Mouse (Mus musculus) neural tube, embryonic 15.5 days (tissue): ENCODE measurements at regions not wholly inside any gene's neighbourhood (a gene's known extent, or its start where the extent isn't known, plus 50 kb on each side); places are given as distances from the start of the nearest gene placed in this dataset.

Experiments used
- ATAC-seq: fragments of 200-750 bp; cut with Nextera tagmentation; 2 replicates; pipeline ENCODE4 v1.8.0; 2017; ENCODE audit warnings: mild to moderate bottlenecking, moderate TSS enrichment, moderate library complexity; ENCODE audit not compliant: low FRiP score
- H3K27ac ChIP-seq: fragments of 300-500 bp; sonication (generic); replicated peaks from 2 replicates; pipeline ENCODE4 v1.5.1; 2015; ENCODE audit warnings: mild to moderate bottlenecking, inconsistent platforms
- H3K27me3 ChIP-seq: fragments of 300-500 bp; sonication (generic); replicated peaks from 2 replicates; pipeline ENCODE4 v1.6.1; 2015; ENCODE audit warnings: inconsistent platforms
- H3K36me3 ChIP-seq: fragments of 300-500 bp; sonication (generic); 2 replicates; pipeline ENCODE4 v1.6.1; 2015; ENCODE audit warnings: inconsistent platforms
- H3K4me1 ChIP-seq: fragments of 300-500 bp; sonication (generic); 2 replicates; pipeline ENCODE4 v1.6.1; 2015; ENCODE audit warnings: inconsistent platforms
- H3K4me2 ChIP-seq: fragments of 300-500 bp; sonication (generic); 2 replicates; pipeline ENCODE4 v1.6.1; 2015; ENCODE audit warnings: inconsistent platforms, mild to moderate bottlenecking, moderate library complexity
- H3K4me3 ChIP-seq: fragments of 300-500 bp; sonication (generic); replicated peaks from 2 replicates; pipeline ENCODE4 v1.5.1; 2015; ENCODE audit warnings: mild to moderate bottlenecking, inconsistent platforms
- H3K9ac ChIP-seq: fragments of 300-500 bp; sonication (generic); replicated peaks from 2 replicates; pipeline ENCODE4 v1.6.1; 2015; ENCODE audit warnings: mild to moderate bottlenecking, inconsistent platforms
- H3K9me3 ChIP-seq: fragments of 300-500 bp; sonication (generic); replicated peaks from 2 replicates; pipeline ENCODE4 v1.6.1; 2016; ENCODE audit warnings: inconsistent platforms
- WGBS: fragments of 180-500 bp; shearing (Covaris S2); methylation state at CpG from one replicate; pipeline ENCODE4 v1.1.7; 2015; ENCODE audit warnings: mixed read lengths; 5-methylcytosine and 5-hydroxymethylcytosine counted together

- H3K27ac ChIP-seq = no peak overlapping the region
- H3K9ac ChIP-seq = no peak overlapping the region
- 0 out of 2 replicates have a peak, but pooled peaks cover 3% of the 10 kb centered on the region for H3K4me1 ChIP-seq
- H3K27me3 ChIP-seq = no peaks in the 10 kb centered on the region
- no peaks in the 10 kb centered on the region for H3K9me3 ChIP-seq
- no peak overlapping the region for H3K4me3 ChIP-seq
- no peaks in the 10 kb centered on the region for H3K36me3 ChIP-seq
- no peak for ATAC-seq
- no peak overlapping the region for H3K4me2 ChIP-seq
Observed at GRCm38 (mm10) chr6:18680712-18681111, 166.1 kb upstream of the Cttnbp2 start.

- 0 out of 2 replicates have a peak, but pooled peaks cover 3% of the 10 kb centered on the region for H3K4me1 ChIP-seq
- no peak for ATAC-seq
- no peak overlapping the region for H3K4me2 ChIP-seq
- H3K27ac ChIP-seq = no peak overlapping the region
- no peaks in the 10 kb centered on the region for H3K9me3 ChIP-seq
- H3K4me3 ChIP-seq = no peak overlapping the region
- no peaks in the 10 kb centered on the region for H3K27me3 ChIP-seq
- no peaks in the 10 kb centered on the region for H3K36me3 ChIP-seq
- no peak overlapping the region for H3K9ac ChIP-seq
- 46% methylated on average over 6 of the region's 6 CpGs for WGBS
Observed at GRCm38 (mm10) chr6:18682043-18682442, 166.3 kb upstream of the Lsm8 start.

GRCm38 (mm10) chr6:18688652-18689348 lies 159.6 kb upstream of the Lsm8 start:
- no peaks in the 10 kb centered on the region for H3K9me3 ChIP-seq
- no peak overlapping the region for H3K9ac ChIP-seq
- ATAC-seq = no peak
- no peaks in the 10 kb centered on the region for H3K4me1 ChIP-seq
- H3K27me3 ChIP-seq = no peaks in the 10 kb centered on the region
- H3K4me2 ChIP-seq = no peak overlapping the region
- 56% methylated on average over 11 of the region's 11 CpGs for WGBS
- no peaks in the 10 kb centered on the region for H3K36me3 ChIP-seq
- no peak overlapping the region for H3K27ac ChIP-seq
- H3K4me3 ChIP-seq = no peak overlapping the region

- Histone ChIP-seq H3K27ac (no peak overlapping the region), H3K36me3 (no peaks in the 10 kb centered on the region), H3K4me1 (peaks cover 4% of the 10 kb centered on the region; the same call in 1 of the 2 replicates), H3K27me3 (no peaks in the 10 kb centered on the region), H3K4me3 (no peak overlapping the region), H3K9ac (no peak overlapping the region), H3K4me2 (no peak overlapping the region), H3K9me3 (no peaks in the 10 kb centered on the region)
- no peak for ATAC-seq
- 79% methylated on average over 5 of the region's 5 CpGs for WGBS
Observed at GRCm38 (mm10) chr6:18697536-18697935, 150.8 kb upstream of the Lsm8 start.

GRCm38 (mm10) chr6:18698989-18699728 lies 149.2 kb upstream of the Lsm8 start:
- peaks cover 4% of the 10 kb centered on the region; the same call in 1 of the 2 replicates for H3K4me1 ChIP-seq
- no peak for ATAC-seq
- WGBS = 54% methylated on average over 4 of the region's 4 CpGs
- no peak overlapping the region for H3K4me2 ChIP-seq
- no peaks in the 10 kb centered on the region for H3K36me3 ChIP-seq
- H3K27me3 ChIP-seq = no peaks in the 10 kb centered on the region
- H3K9ac ChIP-seq = no peak overlapping the region
- no peaks in the 10 kb centered on the region for H3K9me3 ChIP-seq
- H3K27ac ChIP-seq = no peak overlapping the region
- H3K4me3 ChIP-seq = no peak overlapping the region

GRCm38 (mm10) chr6:18699729-18700386 lies 148.5 kb upstream of the Lsm8 start:
- WGBS = 14% methylated on average over 12 of the region's 12 CpGs
- peak overlapping the region; percentile 23; the same call in 1 of the 2 replicates for H3K4me2 ChIP-seq

GRCm38 (mm10) chr6:18710763-18711162 lies 137.6 kb upstream of the Lsm8 start:
- no peak overlapping the region for H3K4me3 ChIP-seq
- H3K4me1 ChIP-seq = no peaks in the 10 kb centered on the region
- H3K4me2 ChIP-seq = no peak overlapping the region
- no peaks in the 10 kb centered on the region for H3K27me3 ChIP-seq
- H3K9me3 ChIP-seq = no peaks in the 10 kb centered on the region
- no peaks in the 10 kb centered on the region for H3K36me3 ChIP-seq
- H3K9ac ChIP-seq = no peak overlapping the region
- no peak overlapping the region for H3K27ac ChIP-seq
- no peak for ATAC-seq
- 98% methylated on average over 1 of the region's 1 CpGs for WGBS

More at GRCm38 (mm10) chr6:18699729-18700386, 148.5 kb upstream of the Lsm8 start:
- no peaks in the 10 kb centered on the region for H3K27me3 ChIP-seq
- H3K4me3 ChIP-seq = no peak overlapping the region
- no peaks in the 10 kb centered on the region for H3K36me3 ChIP-seq
- H3K9me3 ChIP-seq = no peaks in the 10 kb centered on the region
- ATAC-seq = no peak
- no peak overlapping the region for H3K9ac ChIP-seq
- peaks cover 4% of the 10 kb centered on the region; the same call in 1 of the 2 replicates for H3K4me1 ChIP-seq
- no peak overlapping the region for H3K27ac ChIP-seq

- H3K4me2 ChIP-seq = no peak overlapping the region
- no peak overlapping the region for H3K9ac ChIP-seq
- H3K27ac ChIP-seq = no peak overlapping the region
- no peaks in the 10 kb centered on the region for H3K4me1 ChIP-seq
- no peaks in the 10 kb centered on the region for H3K27me3 ChIP-seq
- WGBS = 76% methylated on average over 2 of the region's 2 CpGs
- no peaks in the 10 kb centered on the region for H3K36me3 ChIP-seq
- H3K9me3 ChIP-seq = no peaks in the 10 kb centered on the region
- ATAC-seq = no peak
- no peak overlapping the region for H3K4me3 ChIP-seq
Observed at GRCm38 (mm10) chr6:18748859-18749258, 99.5 kb upstream of the Lsm8 start.

- ATAC-seq = no peak
- no peaks in the 10 kb centered on the region for H3K36me3 ChIP-seq
- no peaks in the 10 kb centered on the region for H3K4me1 ChIP-seq
- H3K9ac ChIP-seq = no peak overlapping the region
- H3K9me3 ChIP-seq = no peaks in the 10 kb centered on the region
- no peaks in the 10 kb centered on the region for H3K27me3 ChIP-seq
- no peak overlapping the region for H3K4me2 ChIP-seq
- no peak overlapping the region for H3K4me3 ChIP-seq
- 93% methylated on average over 2 of the region's 2 CpGs for WGBS
- H3K27ac ChIP-seq = no peak overlapping the region
Observed at GRCm38 (mm10) chr6:18764536-18764935, 83.8 kb upstream of the Lsm8 start.

- 72% methylated on average over 4 of the region's 4 CpGs for WGBS
- H3K4me3 ChIP-seq = no peak overlapping the region
- H3K9ac ChIP-seq = no peak overlapping the region
- ATAC-seq = no peak
- H3K27me3 ChIP-seq = no peaks in the 10 kb centered on the region
- no peak overlapping the region for H3K4me2 ChIP-seq
- H3K36me3 ChIP-seq = no peaks in the 10 kb centered on the region
- no peak overlapping the region for H3K27ac ChIP-seq
- H3K9me3 ChIP-seq = no peaks in the 10 kb centered on the region
- H3K4me1 ChIP-seq = no peaks in the 10 kb centered on the region
Observed at GRCm38 (mm10) chr6:18795390-18795789, 53.0 kb upstream of the Lsm8 start.

GRCm38 (mm10) chr6:18795847-18796246 lies 52.5 kb upstream of the Lsm8 start:
- no peak overlapping the region for H3K27ac ChIP-seq
- no peak overlapping the region for H3K9ac ChIP-seq
- no peaks in the 10 kb centered on the region for H3K9me3 ChIP-seq
- no peaks in the 10 kb centered on the region for H3K4me1 ChIP-seq
- H3K4me3 ChIP-seq = no peak overlapping the region
- WGBS = 28% methylated on average over 1 of the region's 1 CpGs
- H3K36me3 ChIP-seq = no peaks in the 10 kb centered on the region
- H3K4me2 ChIP-seq = no peak overlapping the region
- no peaks in the 10 kb centered on the region for H3K27me3 ChIP-seq
- ATAC-seq = no peak

GRCm38 (mm10) chr6:18796540-18796939 lies 51.8 kb upstream of the Lsm8 start:
- H3K4me1 ChIP-seq = no peaks in the 10 kb centered on the region
- H3K4me3 ChIP-seq = no peak overlapping the region
- no peaks in the 10 kb centered on the region for H3K27me3 ChIP-seq
- H3K4me2 ChIP-seq = no peak overlapping the region
- no peak for ATAC-seq
- H3K36me3 ChIP-seq = no peaks in the 10 kb centered on the region
- no peak overlapping the region for H3K9ac ChIP-seq
- H3K9me3 ChIP-seq = no peaks in the 10 kb centered on the region
- H3K27ac ChIP-seq = no peak overlapping the region
